Mouse (Mus musculus): ENCODE results near the gene Bsg. TPM values are rescaled to one million over a fixed set of nuclear protein-coding genes. Genes with fewer than 3 reads are reported as not detected.

Gene Bsg
- total RNA-seq, 1 experiment: 858 TPM

GRCm38 (mm10) chr10:79745898-79746773, 41.8 kb downstream of the Bsg start, which contains the start of gene Polrmt:
Gene Polrmt, minus strand, starts transcription at chr10:79746581.
- peak within 1 kb of the TSS; percentile 79 to 89 for H3K4me3 ChIP-seq (ENCODE audit: insufficient read depth in 1 of 2, low read depth in 1 of 2, low read length in 2 of 2, poor library complexity in 1 of 2, severe bottlenecking in 1 of 2)
- in situ Hi-C loops (cut with MboI; ENCODE audit: low sequenced_read_pairs in 2 of 2, unreplicated experiment in 2 of 2): no loop called here
- peaks cover 23% of the 10 kb centered on the region for H3K36me3 ChIP-seq (ENCODE audit: control insufficient read depth, insufficient read depth, low read length, poor library complexity, severe bottlenecking)
- peaks cover 4% of the 10 kb centered on the region; the same call in 1 of the 2 replicates for H3K9me3 ChIP-seq (ENCODE audit: control insufficient read depth, insufficient read depth, low read depth, low read length)
- DNase-seq (ENCODE audit: low read depth, low spot score): peak; percentile 95
- peak within 1 kb of the TSS; percentile 91 for H3K9ac ChIP-seq (ENCODE audit: insufficient read depth, low read depth, low read length, poor library complexity, severe bottlenecking)
- H3K27ac ChIP-seq (ENCODE audit: insufficient read depth, low read depth, low read length, poor library complexity, severe bottlenecking): no peak within 1 kb of the TSS
- TF ChIP-seq ZNF384 (IDR thresholded peaks at IDR 0.05; ENCODE audit: low read depth, low read length) (peak; percentile 96), MAFK (IDR thresholded peaks at IDR 0.05; ENCODE audit: insufficient read depth, low read depth, low read length) (no peak), HCFC1 (IDR thresholded peaks at IDR 0.05; ENCODE audit: borderline replicate concordance, insufficient read depth, low read length) (peak; percentile 99), ZC3H11A (IDR thresholded peaks at IDR 0.05; ENCODE audit: borderline replicate concordance, low read depth, low read length) (no peak), CHD2 (IDR thresholded peaks at IDR 0.05; ENCODE audit: low read depth, low read length) (no peak)
- peaks cover 0 to 3% of the 10 kb centered on the region in 2 experiments; a peak in 2 of 4 replicates for H3K4me1 ChIP-seq (ENCODE audit: control insufficient read depth in 2 of 2, insufficient read depth in 2 of 2, low read length in 2 of 2, poor library complexity in 1 of 2)

- Histone ChIP-seq H3K27ac (ENCODE audit: insufficient read depth, low read depth, low read length, poor library complexity, severe bottlenecking) (no peak overlapping the region), H3K4me1 (ENCODE audit: control insufficient read depth in 2 of 2, insufficient read depth in 2 of 2, low read length in 2 of 2, poor library complexity in 1 of 2) (peaks cover 0 to 3% of the 10 kb centered on the region in 2 experiments; a peak in 2 of 4 replicates), H3K36me3 (ENCODE audit: control insufficient read depth, insufficient read depth, low read length, poor library complexity, severe bottlenecking) (peaks cover 17% of the 10 kb centered on the region), H3K9me3 (ENCODE audit: control insufficient read depth, insufficient read depth, low read depth, low read length) (no peaks in the 10 kb centered on the region), H3K4me3 (ENCODE audit: insufficient read depth in 1 of 2, low read depth in 1 of 2, low read length in 2 of 2, poor library complexity in 1 of 2, severe bottlenecking in 1 of 2) (peak overlapping the region in 1 of 2 experiments; percentile 32; a peak in 1 of 4 replicates), H3K9ac (ENCODE audit: insufficient read depth, low read depth, low read length, poor library complexity, severe bottlenecking) (no peak overlapping the region)
- in situ Hi-C loops (cut with MboI; ENCODE audit: low sequenced_read_pairs in 2 of 2, unreplicated experiment in 2 of 2): no loop called here
- TF ChIP-seq ZC3H11A (IDR thresholded peaks at IDR 0.05; ENCODE audit: borderline replicate concordance, low read depth, low read length): no peak
- TF ChIP-seq ZNF384 (IDR thresholded peaks at IDR 0.05; ENCODE audit: low read depth, low read length): no peak
- no peak for TF ChIP-seq MAFK (IDR thresholded peaks at IDR 0.05; ENCODE audit: insufficient read depth, low read depth, low read length)
- TF ChIP-seq CHD2 (IDR thresholded peaks at IDR 0.05; ENCODE audit: low read depth, low read length): no peak
- TF ChIP-seq HCFC1 (IDR thresholded peaks at IDR 0.05; ENCODE audit: borderline replicate concordance, insufficient read depth, low read length): no peak
- DNase-seq (ENCODE audit: low read depth, low spot score): no peak
Measured at GRCm38 (mm10) chr10:79746774-79747151, 42.5 kb downstream of the Bsg start.

- H3K4me1 ChIP-seq (ENCODE audit: control insufficient read depth in 2 of 2, insufficient read depth in 2 of 2, low read length in 2 of 2, poor library complexity in 1 of 2): peaks cover 0 to 3% of the 10 kb centered on the region in 2 experiments; a peak in 2 of 4 replicates
- DNase-seq (ENCODE audit: low read depth, low spot score): no peak
- in situ Hi-C loops (cut with MboI; ENCODE audit: low sequenced_read_pairs in 2 of 2, unreplicated experiment in 2 of 2): no loop called here
- no peak overlapping the region for H3K27ac ChIP-seq (ENCODE audit: insufficient read depth, low read depth, low read length, poor library complexity, severe bottlenecking)
- no peak overlapping the region for H3K4me3 ChIP-seq (ENCODE audit: insufficient read depth in 1 of 2, low read depth in 1 of 2, low read length in 2 of 2, poor library complexity in 1 of 2, severe bottlenecking in 1 of 2)
- peaks cover 6% of the 10 kb centered on the region for H3K36me3 ChIP-seq (ENCODE audit: control insufficient read depth, insufficient read depth, low read length, poor library complexity, severe bottlenecking)
- no peaks in the 10 kb centered on the region for H3K9me3 ChIP-seq (ENCODE audit: control insufficient read depth, insufficient read depth, low read depth, low read length)
- H3K9ac ChIP-seq (ENCODE audit: insufficient read depth, low read depth, low read length, poor library complexity, severe bottlenecking): no peak overlapping the region
- no peak for TF ChIP-seq CHD2 (IDR thresholded peaks at IDR 0.05; ENCODE audit: low read depth, low read length)
- TF ChIP-seq ZNF384 (IDR thresholded peaks at IDR 0.05; ENCODE audit: low read depth, low read length): no peak
- no peak for TF ChIP-seq HCFC1 (IDR thresholded peaks at IDR 0.05; ENCODE audit: borderline replicate concordance, insufficient read depth, low read length)
- no peak for TF ChIP-seq ZC3H11A (IDR thresholded peaks at IDR 0.05; ENCODE audit: borderline replicate concordance, low read depth, low read length)
- TF ChIP-seq MAFK (IDR thresholded peaks at IDR 0.05; ENCODE audit: insufficient read depth, low read depth, low read length): no peak
Measured at GRCm38 (mm10) chr10:79748496-79748895, 44.2 kb downstream of the Bsg start.

DNA sequence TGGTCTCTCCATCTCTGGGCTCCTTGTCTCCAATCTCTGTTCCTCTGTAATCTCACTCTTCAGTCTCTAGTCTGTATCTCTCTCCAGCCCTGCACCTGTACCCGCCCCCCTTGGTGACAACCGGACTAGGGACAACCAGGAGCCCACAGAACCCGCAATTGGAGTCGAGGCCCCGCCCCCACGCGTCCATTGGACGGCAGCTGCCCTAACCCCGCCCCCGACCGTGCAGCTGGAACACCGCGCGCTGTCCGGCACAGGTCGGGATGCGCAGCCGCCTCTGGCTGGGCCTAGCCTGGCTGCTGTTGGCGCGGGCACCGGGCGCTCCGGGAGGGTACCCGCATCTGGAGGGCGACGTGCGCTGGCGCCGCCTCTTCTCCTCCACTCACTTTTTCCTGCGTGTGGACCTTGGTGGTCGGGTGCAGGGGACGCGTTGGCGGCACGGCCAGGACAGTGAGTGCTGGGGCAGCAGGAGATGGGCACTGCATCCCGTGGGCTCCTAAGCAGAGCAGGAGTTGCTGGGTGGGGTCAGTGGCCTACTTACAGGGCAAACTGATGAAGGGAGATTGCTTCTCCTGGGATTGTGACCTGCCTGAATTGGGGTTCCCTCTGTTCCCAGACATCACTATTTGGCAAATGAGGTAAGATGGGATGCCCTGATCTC, 50.7 kb downstream of the Bsg start, which contains the start of gene Fgf22:
TSS of gene Fgf22 (plus strand) at position 221 of the 661 bp plus-strand sequence.
- no peak for TF ChIP-seq ZNF384 (IDR thresholded peaks at IDR 0.05; ENCODE audit: low read depth, low read length)
- no peak for TF ChIP-seq CHD2 (IDR thresholded peaks at IDR 0.05; ENCODE audit: low read depth, low read length)
- TF ChIP-seq MAFK (IDR thresholded peaks at IDR 0.05; ENCODE audit: insufficient read depth, low read depth, low read length): no peak
- TF ChIP-seq HCFC1 (IDR thresholded peaks at IDR 0.05; ENCODE audit: borderline replicate concordance, insufficient read depth, low read length): no peak
- TF ChIP-seq ZC3H11A (IDR thresholded peaks at IDR 0.05; ENCODE audit: borderline replicate concordance, low read depth, low read length): no peak
- peaks cover 17% of the 10 kb centered on the region for H3K36me3 ChIP-seq (ENCODE audit: control insufficient read depth, insufficient read depth, low read length, poor library complexity, severe bottlenecking)
- H3K4me1 ChIP-seq (ENCODE audit: control insufficient read depth in 2 of 2, insufficient read depth in 2 of 2, low read length in 2 of 2, poor library complexity in 1 of 2): peaks cover 2 to 7% of the 10 kb centered on the region in 2 experiments; a peak in 2 of 4 replicates
- in situ Hi-C loops (cut with MboI; ENCODE audit: low sequenced_read_pairs in 2 of 2, unreplicated experiment in 2 of 2): no loop called here
- H3K4me3 ChIP-seq (ENCODE audit: insufficient read depth in 1 of 2, low read depth in 1 of 2, low read length in 2 of 2, poor library complexity in 1 of 2, severe bottlenecking in 1 of 2): peak within 1 kb of the TSS; percentile 57 to 80
- H3K27ac ChIP-seq (ENCODE audit: insufficient read depth, low read depth, low read length, poor library complexity, severe bottlenecking): no peak within 1 kb of the TSS
- DNase-seq (ENCODE audit: low read depth, low spot score): peak; percentile 72
- H3K9me3 ChIP-seq (ENCODE audit: control insufficient read depth, insufficient read depth, low read depth, low read length): no peaks in the 10 kb centered on the region
- H3K9ac ChIP-seq (ENCODE audit: insufficient read depth, low read depth, low read length, poor library complexity, severe bottlenecking): peak within 1 kb of the TSS; percentile 16; the same call in 1 of the 2 replicates
